Mouse (Mus musculus): ENCODE measurements around the gene Nampt. TPM values are rescaled to one million over a fixed set of nuclear protein-coding genes. Genes with fewer than 3 reads are reported as not detected.

The Nampt gene
- polyA plus RNA-seq, 1 experiment from 2014 or later = 37.0 TPM

DNA sequence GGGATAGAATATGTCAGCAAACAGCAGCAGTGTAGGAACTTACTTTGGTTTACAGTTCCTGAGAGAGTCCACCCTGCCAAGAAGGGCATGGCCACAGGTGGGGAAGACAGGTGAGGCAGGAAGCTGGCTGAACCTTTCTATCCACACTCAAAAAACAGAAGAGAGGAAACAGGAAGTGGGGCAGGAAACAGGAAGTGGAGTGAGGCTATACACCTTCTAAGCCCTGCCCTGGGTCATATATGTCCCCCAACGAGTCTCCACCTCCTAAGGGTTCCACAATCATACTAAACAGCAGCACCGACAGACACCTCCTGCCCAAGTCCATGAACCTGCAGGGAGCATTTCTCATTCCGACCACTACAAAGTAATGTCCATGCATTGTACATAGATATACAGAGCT lies 81.7 kb downstream of the Nampt start:
- Histone ChIP-seq H3K4me2 (ENCODE audit: low read length) (no peak overlapping the region), H3K9me3 (replicated peaks; ENCODE audit: control insufficient read depth, low read length, poor library complexity, severe bottlenecking) (no peaks in the 10 kb centered on the region), H3K27me3 (ENCODE audit: control insufficient read depth, insufficient read depth, low read depth, low read length) (peaks cover 2% of the 10 kb centered on the region; the same call in 1 of the 2 replicates), H3K9ac (ENCODE audit: low read depth, low read length) (no peak overlapping the region), H3K4me1 (ENCODE audit: control insufficient read depth, insufficient read depth, low read length) (no peaks in the 10 kb centered on the region), H3K36me3 (ENCODE audit: control insufficient read depth, insufficient read depth, low read length) (no peaks in the 10 kb centered on the region), H3K4me3 (ENCODE audit: low read depth, low read length) (no peak overlapping the region), H3K27ac (ENCODE audit: low read length) (no peak overlapping the region)
- no peak for ATAC-seq
- WGBS = 93% methylated on average over 3 of the region's 3 CpGs

Other genes starting within 250 kb of the Nampt start
- 36.1 and 37.5 TPM in 2 replicates for gene Sypl, start 134.3 kb downstream of the Nampt start, polyA plus RNA-seq (2015; fragmentation: Nextera tagmentation; extraction: Ambion mirVana)